Mouse (Mus musculus) midbrain, embryonic 10.5 days (tissue): ENCODE results near the gene Cdh3. TPM values are rescaled to one million over a fixed set of nuclear protein-coding genes. Genes with fewer than 3 reads are reported as not detected.

ENCODE experiments used
- DNase-seq: peaks from one replicate; pipeline ENCODE4 v3.0.0-alpha.2; 2017; ENCODE audit warnings: low spot score
- H3K27ac ChIP-seq: fragments of 300-500 bp; sonication (generic); replicated peaks from 2 replicates; pipeline ENCODE4 v1.5.1; 2016; ENCODE audit warnings: mild to moderate bottlenecking
- H3K27me3 ChIP-seq: fragments of 300-500 bp; sonication (generic); 2 replicates; pipeline ENCODE4 v1.6.1; 2016; ENCODE audit warnings: low read depth, mild to moderate bottlenecking; ENCODE audit not compliant: poor library complexity, severe bottlenecking
- H3K36me3 ChIP-seq: fragments of 300-500 bp; sonication (generic); 2 replicates; pipeline ENCODE4 v1.6.1; 2016; ENCODE audit warnings: mild to moderate bottlenecking, moderate library complexity
- H3K4me1 ChIP-seq: fragments of 300-500 bp; sonication (generic); 2 replicates; pipeline ENCODE4 v1.6.1; 2016
- H3K4me3 ChIP-seq: fragments of 300-500 bp; sonication (generic); 2 replicates; pipeline ENCODE4 v1.5.1; 2016; ENCODE audit warnings: mild to moderate bottlenecking, moderate library complexity
- H3K9me3 ChIP-seq: fragments of 300-500 bp; sonication (generic); replicated peaks from 2 replicates; pipeline ENCODE4 v1.6.1; 2016; ENCODE audit warnings: mild to moderate bottlenecking
- WGBS: fragments of 180-500 bp; shearing (Covaris S2); methylation state at CpG from one replicate; pipeline ENCODE4 v1.1.7; 2016; 5-methylcytosine and 5-hydroxymethylcytosine counted together
- polyA plus RNA-seq: library from polyadenylated mRNA; unstranded; fragments of >200 nt; fragmentation: Nextera tagmentation; extraction: Ambion mirVana; gene quantifications from 2 replicates; pipeline ENCODE4 v1.2.1, GENCODE M21; 2016

The Cdh3 gene
- polyA plus RNA-seq, 1 experiment from 2014 or later: 3.6 TPM

GRCm38 (mm10) chr8:106530566-106530965, 19.9 kb downstream of the Cdh3 start:
- H3K9me3 ChIP-seq: no peaks in the 10 kb centered on the region
- H3K4me3 ChIP-seq: no peak overlapping the region
- no peaks in the 10 kb centered on the region for H3K27me3 ChIP-seq
- 74% methylated on average over 4 of the region's 4 CpGs for WGBS
- no peaks in the 10 kb centered on the region for H3K36me3 ChIP-seq
- no peak for DNase-seq
- H3K27ac ChIP-seq: no peak overlapping the region
- H3K4me1 ChIP-seq: no peaks in the 10 kb centered on the region

DNA sequence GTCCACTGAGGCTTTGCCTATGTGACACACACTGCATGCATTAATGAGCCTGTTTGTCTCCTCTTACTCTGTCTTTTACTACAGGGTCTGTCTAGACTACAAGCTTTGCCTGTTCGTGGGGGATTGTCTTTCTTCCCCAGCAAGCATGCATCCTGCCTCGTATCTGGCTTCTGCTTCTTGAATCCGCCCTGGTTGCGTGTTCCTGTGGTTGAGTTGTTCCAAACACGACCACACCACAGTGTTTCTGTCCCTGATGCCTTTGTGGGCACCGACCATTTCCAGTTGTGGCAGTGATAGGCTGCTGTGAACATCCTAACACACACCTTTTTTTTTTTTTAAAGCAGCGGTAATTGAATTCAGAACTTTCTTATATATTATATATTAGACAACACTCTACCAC, 23.0 kb downstream of the Cdh3 start:
- Histone ChIP-seq H3K9me3 (no peaks in the 10 kb centered on the region), H3K27ac (no peak overlapping the region), H3K27me3 (no peaks in the 10 kb centered on the region), H3K4me3 (no peak overlapping the region), H3K36me3 (no peaks in the 10 kb centered on the region), H3K4me1 (0 out of 2 replicates have a peak, but pooled peaks cover under 1% of the 10 kb centered on the region)
- 90% methylated on average over 7 of the region's 7 CpGs for WGBS
- no peak for DNase-seq

DNA sequence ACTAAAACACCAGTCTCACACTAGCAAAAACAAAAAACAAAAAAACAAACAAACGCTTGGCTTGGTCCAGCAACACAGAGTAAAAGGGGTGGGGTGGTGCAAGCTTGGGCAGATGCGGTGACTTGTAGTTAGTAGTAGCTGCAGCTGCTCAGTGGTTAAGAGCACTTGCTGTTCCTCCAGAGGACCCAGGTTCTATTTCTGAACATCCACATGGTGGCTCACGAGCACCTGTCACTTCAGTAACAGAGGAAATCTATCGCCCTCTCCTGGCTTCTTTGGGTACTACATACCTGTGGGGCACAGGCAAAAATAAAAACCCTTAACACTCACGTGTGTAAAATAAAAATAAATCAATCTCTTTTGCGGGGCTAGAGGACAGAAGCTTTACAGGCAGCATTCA, 23.8 kb downstream of the Cdh3 start:
- Histone ChIP-seq H3K27me3 (no peaks in the 10 kb centered on the region), H3K27ac (no peak overlapping the region), H3K9me3 (no peaks in the 10 kb centered on the region), H3K4me1 (0 out of 2 replicates have a peak, but pooled peaks cover 5% of the 10 kb centered on the region), H3K4me3 (no peak overlapping the region), H3K36me3 (no peaks in the 10 kb centered on the region)
- 41% methylated on average over 6 of the region's 6 CpGs for WGBS
- peak; percentile 43 for DNase-seq

DNA sequence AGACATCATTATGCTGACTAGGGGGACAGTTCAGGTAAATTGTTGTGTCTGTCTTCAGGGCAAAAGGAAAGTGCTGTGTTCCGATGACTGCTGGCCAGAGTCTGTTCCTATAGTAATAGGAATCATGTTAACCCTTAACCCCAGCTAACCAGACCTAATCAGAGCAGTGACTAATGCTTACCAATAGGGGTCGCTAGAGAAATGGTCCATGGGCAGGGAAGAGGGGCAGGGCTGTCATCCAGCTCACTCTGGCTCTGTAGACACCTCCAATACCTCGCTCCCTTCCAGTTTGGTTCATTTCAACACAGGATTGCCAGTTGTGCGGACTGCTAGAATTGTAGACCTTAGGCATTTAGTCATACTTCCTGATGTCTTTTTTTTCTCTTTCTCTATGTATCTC, 24.8 kb downstream of the Cdh3 start:
- Histone ChIP-seq H3K9me3 (no peaks in the 10 kb centered on the region), H3K4me3 (no peak overlapping the region), H3K27me3 (no peaks in the 10 kb centered on the region), H3K27ac (no peak overlapping the region), H3K4me1 (0 out of 2 replicates have a peak, but pooled peaks cover 5% of the 10 kb centered on the region), H3K36me3 (no peaks in the 10 kb centered on the region)
- 73% methylated on average over 4 of the region's 4 CpGs for WGBS
- no peak for DNase-seq

- Histone ChIP-seq H3K27ac (no peak overlapping the region), H3K4me3 (no peak overlapping the region), H3K36me3 (no peaks in the 10 kb centered on the region), H3K9me3 (no peaks in the 10 kb centered on the region), H3K27me3 (no peaks in the 10 kb centered on the region), H3K4me1 (0 out of 2 replicates have a peak, but pooled peaks cover 5% of the 10 kb centered on the region)
- 75% methylated on average over 5 of the region's 5 CpGs for WGBS
- no peak for DNase-seq
Measured at GRCm38 (mm10) chr8:106539193-106539592, 28.5 kb downstream of the Cdh3 start.

- H3K4me1 ChIP-seq: 0 out of 2 replicates have a peak, but pooled peaks cover 5% of the 10 kb centered on the region
- H3K9me3 ChIP-seq: no peaks in the 10 kb centered on the region
- no peaks in the 10 kb centered on the region for H3K27me3 ChIP-seq
- WGBS: 89% methylated on average over 11 of the region's 11 CpGs
- H3K4me3 ChIP-seq: no peak overlapping the region
- DNase-seq: no peak
- H3K27ac ChIP-seq: no peak overlapping the region
- no peaks in the 10 kb centered on the region for H3K36me3 ChIP-seq
Measured at GRCm38 (mm10) chr8:106541002-106541401, 30.3 kb downstream of the Cdh3 start.

DNA sequence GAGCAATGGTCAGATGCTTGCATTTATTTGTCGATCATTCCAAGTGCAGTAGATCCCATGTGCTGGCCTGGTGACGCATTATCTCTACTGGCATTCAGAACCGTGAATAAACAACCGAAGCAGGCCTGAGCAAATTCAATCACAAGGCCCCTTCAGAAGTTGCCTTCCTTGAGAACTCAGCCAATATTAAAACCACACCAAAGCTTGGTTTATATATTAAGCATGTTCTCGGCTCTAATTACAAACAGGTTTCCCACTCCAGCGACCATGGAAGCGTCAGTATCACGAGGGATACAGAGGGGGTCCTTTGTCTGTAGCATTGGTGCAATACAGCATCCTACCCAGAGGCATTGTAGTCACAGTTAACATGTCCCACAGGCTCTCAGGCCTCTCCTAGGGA, 32.4 kb downstream of the Cdh3 start:
- Histone ChIP-seq H3K4me3 (no peak overlapping the region), H3K4me1 (0 out of 2 replicates have a peak, but pooled peaks cover 5% of the 10 kb centered on the region), H3K9me3 (no peaks in the 10 kb centered on the region), H3K36me3 (no peaks in the 10 kb centered on the region), H3K27me3 (no peaks in the 10 kb centered on the region), H3K27ac (no peak overlapping the region; the same call in 1 of the 2 replicates)
- WGBS: 75% methylated on average over 8 of the region's 8 CpGs
- DNase-seq: no peak

DNA sequence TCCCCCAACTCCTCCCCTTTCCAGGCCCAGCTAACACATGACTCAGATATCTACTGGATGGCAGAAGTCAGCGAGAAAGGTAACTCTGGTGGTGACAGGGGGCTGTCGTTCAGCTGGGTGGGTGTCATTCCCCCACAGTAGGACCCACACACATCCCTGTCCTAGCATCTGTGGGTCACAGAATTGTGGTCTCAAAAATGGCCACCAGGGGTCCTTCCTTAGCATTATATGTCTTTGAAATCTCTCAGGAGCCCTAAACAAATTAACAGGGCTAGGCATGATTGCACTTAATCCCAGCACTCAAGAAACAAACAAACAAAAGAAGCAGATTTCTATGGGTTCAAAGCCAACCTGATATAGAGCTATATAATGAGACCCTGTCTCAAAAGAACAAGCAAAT, 34.5 kb downstream of the Cdh3 start:
- Histone ChIP-seq H3K4me1 (no peaks in the 10 kb centered on the region), H3K27ac (no peak overlapping the region), H3K36me3 (no peaks in the 10 kb centered on the region), H3K27me3 (no peaks in the 10 kb centered on the region), H3K9me3 (no peaks in the 10 kb centered on the region), H3K4me3 (no peak overlapping the region)
- 91% methylated on average over 2 of the region's 2 CpGs for WGBS
- no peak for DNase-seq

GRCm38 (mm10) chr8:106546746-106547145, 36.1 kb downstream of the Cdh3 start:
- no peaks in the 10 kb centered on the region for H3K9me3 ChIP-seq
- H3K36me3 ChIP-seq: no peaks in the 10 kb centered on the region
- H3K4me1 ChIP-seq: no peaks in the 10 kb centered on the region
- no peak overlapping the region for H3K27ac ChIP-seq
- H3K4me3 ChIP-seq: no peak overlapping the region
- WGBS: 90% methylated on average over 7 of the region's 7 CpGs
- H3K27me3 ChIP-seq: no peaks in the 10 kb centered on the region
- DNase-seq: no peak

DNA sequence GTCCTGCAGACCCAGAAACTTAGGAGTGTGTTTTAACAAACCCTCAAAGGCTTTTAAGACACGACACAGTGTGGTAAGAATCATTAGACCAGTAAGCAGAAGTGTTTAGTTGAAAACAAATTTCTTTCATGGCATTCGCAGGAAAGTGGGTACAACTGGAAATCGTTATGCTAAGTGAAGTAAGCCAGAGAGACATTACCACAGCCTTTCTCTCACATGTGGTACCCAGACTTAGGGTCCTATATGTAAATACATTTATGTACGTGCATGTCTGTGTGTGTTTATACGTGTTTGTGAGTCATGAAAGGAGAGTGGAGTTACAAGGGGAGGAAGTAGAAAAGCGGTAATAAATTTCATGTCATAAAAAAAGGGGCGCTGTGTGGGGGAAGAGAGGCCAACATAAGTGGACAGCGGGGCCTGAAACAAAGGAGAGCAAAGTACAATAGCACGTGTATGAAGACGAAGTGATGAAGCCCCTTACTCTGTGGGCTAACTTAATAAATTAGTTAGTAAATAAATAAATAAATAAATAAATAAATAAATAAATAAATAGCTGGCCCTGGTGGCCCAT, 37.8 kb downstream of the Cdh3 start:
- no peaks in the 10 kb centered on the region for H3K36me3 ChIP-seq
- H3K4me1 ChIP-seq: no peaks in the 10 kb centered on the region
- DNase-seq: no peak
- no peaks in the 10 kb centered on the region for H3K27me3 ChIP-seq
- no peaks in the 10 kb centered on the region for H3K9me3 ChIP-seq
- no peak overlapping the region for H3K27ac ChIP-seq
- 91% methylated on average over 10 of the region's 10 CpGs for WGBS
- H3K4me3 ChIP-seq: no peak overlapping the region

- H3K27ac ChIP-seq: no peak overlapping the region
- 0 out of 2 replicates have a peak, but pooled peaks cover 4% of the 10 kb centered on the region for H3K9me3 ChIP-seq
- WGBS: 93% methylated on average over 1 of the region's 1 CpGs
- no peaks in the 10 kb centered on the region for H3K27me3 ChIP-seq
- H3K4me1 ChIP-seq: no peaks in the 10 kb centered on the region
- no peak for DNase-seq
- H3K36me3 ChIP-seq: no peaks in the 10 kb centered on the region
- no peak overlapping the region for H3K4me3 ChIP-seq
Measured at GRCm38 (mm10) chr8:106550906-106551305, 40.2 kb downstream of the Cdh3 start.

DNA sequence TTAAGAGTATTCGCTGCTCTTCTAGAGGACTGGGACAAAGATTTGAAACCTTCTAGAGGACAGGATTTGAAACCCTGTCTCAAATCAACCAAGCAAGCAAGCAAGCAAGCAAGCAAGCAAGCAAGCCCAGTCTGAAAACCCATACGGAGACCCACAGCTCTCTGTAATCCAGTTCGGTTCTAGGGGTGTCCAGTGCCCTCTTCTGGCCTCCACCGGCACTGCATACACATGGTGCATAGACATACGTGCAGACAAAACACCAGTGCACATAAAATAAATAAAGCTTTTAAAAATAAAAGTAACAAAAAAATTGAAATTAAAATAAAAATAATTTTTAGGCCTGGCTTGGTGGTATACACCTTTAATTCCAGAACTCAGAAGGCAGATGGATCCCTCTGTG, 43.3 kb downstream of the Cdh3 start:
- Histone ChIP-seq H3K27me3 (no peaks in the 10 kb centered on the region), H3K36me3 (no peaks in the 10 kb centered on the region), H3K27ac (no peak overlapping the region), H3K4me1 (no peaks in the 10 kb centered on the region), H3K9me3 (peaks cover 13% of the 10 kb centered on the region; the same call in 1 of the 2 replicates), H3K4me3 (no peak overlapping the region)
- WGBS: 96% methylated on average over 5 of the region's 5 CpGs
- DNase-seq: no peak

- peaks cover 10% of the 10 kb centered on the region; the same call in 1 of the 2 replicates for H3K27me3 ChIP-seq
- peaks cover 13% of the 10 kb centered on the region; the same call in 1 of the 2 replicates for H3K9me3 ChIP-seq
- no peaks in the 10 kb centered on the region for H3K36me3 ChIP-seq
- no peak for DNase-seq
- H3K4me1 ChIP-seq: peaks cover 4% of the 10 kb centered on the region
- 80% methylated on average over 6 of the region's 7 CpGs for WGBS
- no peak overlapping the region for H3K27ac ChIP-seq
- H3K4me3 ChIP-seq: no peak overlapping the region
Measured at GRCm38 (mm10) chr8:106556068-106556645, 45.5 kb downstream of the Cdh3 start.
